Comparison of ENCODE assay signal across 11 mouse cellular contexts in the genomic region with DNA sequence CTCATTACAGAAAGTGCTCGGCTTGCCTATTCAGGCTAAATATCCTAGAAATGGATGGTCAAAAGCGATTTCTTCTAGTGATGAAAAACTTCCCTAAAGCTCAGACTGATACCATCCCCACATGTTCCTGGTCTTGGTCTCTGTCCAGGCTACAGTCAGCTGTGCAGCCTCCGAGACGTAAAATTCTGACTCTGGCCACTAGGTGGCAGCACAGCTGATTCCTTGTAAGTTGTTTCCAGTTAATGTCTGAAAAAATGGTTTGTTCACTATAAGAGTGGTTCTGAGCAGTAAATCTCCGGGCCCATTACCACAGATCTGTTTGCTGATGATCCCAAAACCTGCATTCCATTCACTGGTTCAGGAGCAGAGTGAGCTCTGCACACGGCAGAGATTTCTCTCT. TPM values are rescaled to one million over a fixed set of nuclear protein-coding genes. Genes with fewer than 3 reads are reported as not detected.
"Had no signal": no experiment of that assay in that cellular context is flagged by ENCODE, and none has a peak within 500 bp of the region (broad histone marks: within the 10 kb centered on the region; RNA-seq: fewer than 3 reads in every experiment).

No protein-coding gene starts in this region.

RNA-seq across cellular contexts. Expression of a gene that starts 12.5 kb away (rescaled TPM):
- total RNA-seq: left cerebral cortex, adult 2 months; left cerebral cortex, adult 8-10 months; left cerebral cortex, postnatal 10 days; left cerebral cortex, postnatal 14 days; left cerebral cortex, postnatal 25 days; left cerebral cortex, postnatal 36 days; left cerebral cortex, postnatal 4 days; liver, adult 2 months; megakaryocyte-erythroid progenitor cell, adult 5-6 weeks; midbrain, postnatal 0 days; monocyte, adult 5-6 weeks had no signal

RNA-seq across cellular contexts. Expression of a gene that starts 48.3 kb away (rescaled TPM):
- total RNA-seq: left cerebral cortex, adult 2 months; left cerebral cortex, adult 8-10 months; left cerebral cortex, postnatal 10 days; left cerebral cortex, postnatal 14 days; left cerebral cortex, postnatal 25 days; left cerebral cortex, postnatal 36 days; left cerebral cortex, postnatal 4 days; liver, adult 2 months; megakaryocyte-erythroid progenitor cell, adult 5-6 weeks; monocyte, adult 5-6 weeks had no signal
